Mouse (Mus musculus) bone marrow, adult 2 months (tissue): ENCODE measurements at regions not wholly inside any gene's neighbourhood (a gene's known extent, or its start where the extent isn't known, plus 50 kb on each side); places are given as distances from the start of the nearest gene placed in this dataset.

Source experiments
- H3K27ac ChIP-seq: fragments of 200-500 bp; 2 replicates; pipeline ENCODE4 v1.5.1; 2012; ENCODE audit warnings: low read depth, mild to moderate bottlenecking, control low read depth, inconsistent platforms, low read length; ENCODE audit not compliant: control insufficient read depth, poor library complexity, insufficient read depth
- H3K4me1 ChIP-seq: fragments of 200-500 bp; 2 replicates; pipeline ENCODE4 v1.6.1; 2011; ENCODE audit warnings: low read length; ENCODE audit not compliant: control insufficient read depth, insufficient read depth
- H3K4me3 ChIP-seq: fragments of 200-500 bp; replicated peaks from 2 replicates; pipeline ENCODE3; 2011; ENCODE audit warnings: mild to moderate bottlenecking, low read depth, low read length, control low read depth; ENCODE audit not compliant: control insufficient read depth
- CTCF ChIP-seq: fragments of 200-500 bp; IDR thresholded peaks from 2 replicates; pipeline ENCODE4 v1.5.1; 2011; ENCODE audit warnings: low read length, control low read depth; ENCODE audit not compliant: control insufficient read depth, insufficient read depth
- POLR2A ChIP-seq: fragments of 200-500 bp; IDR thresholded peaks from 2 replicates; pipeline ENCODE4 v1.6.1; 2011; ENCODE audit warnings: low read depth, mild to moderate bottlenecking, control low read depth, low read length, borderline replicate concordance; ENCODE audit not compliant: control insufficient read depth
- WGBS: fragments of 180-500 bp; shearing (Covaris S2); methylation state at CpG from one replicate; pipeline ENCODE4 v1.1.7; 2018; 5-methylcytosine and 5-hydroxymethylcytosine counted together

DNA sequence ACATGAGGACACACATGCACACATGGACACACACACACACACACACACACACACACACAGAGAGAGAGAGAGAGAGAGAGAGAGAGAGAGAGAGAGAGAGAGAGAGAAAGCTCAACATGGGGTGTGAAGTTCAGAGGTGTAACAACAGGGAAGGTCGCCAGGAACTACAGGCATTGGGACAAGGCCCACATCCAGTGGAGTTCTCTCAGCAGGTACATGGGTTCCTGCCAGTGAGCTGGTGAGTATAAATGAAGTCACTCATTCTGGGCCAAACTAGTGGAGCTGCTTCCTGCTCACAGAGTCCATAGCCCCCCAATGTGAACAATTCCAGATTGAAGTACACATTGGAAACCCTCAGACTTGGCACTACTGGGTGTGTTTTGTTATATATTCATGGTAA lies 366.3 kb downstream of the Fat4 start:
- no peak overlapping the region for H3K4me3 ChIP-seq
- no peaks in the 10 kb centered on the region for H3K4me1 ChIP-seq
- no peak for TF ChIP-seq CTCF
- no peak for TF ChIP-seq POLR2A
- no peak overlapping the region for H3K27ac ChIP-seq
- WGBS: 80% methylated on average over 1 of the region's 1 CpGs

DNA sequence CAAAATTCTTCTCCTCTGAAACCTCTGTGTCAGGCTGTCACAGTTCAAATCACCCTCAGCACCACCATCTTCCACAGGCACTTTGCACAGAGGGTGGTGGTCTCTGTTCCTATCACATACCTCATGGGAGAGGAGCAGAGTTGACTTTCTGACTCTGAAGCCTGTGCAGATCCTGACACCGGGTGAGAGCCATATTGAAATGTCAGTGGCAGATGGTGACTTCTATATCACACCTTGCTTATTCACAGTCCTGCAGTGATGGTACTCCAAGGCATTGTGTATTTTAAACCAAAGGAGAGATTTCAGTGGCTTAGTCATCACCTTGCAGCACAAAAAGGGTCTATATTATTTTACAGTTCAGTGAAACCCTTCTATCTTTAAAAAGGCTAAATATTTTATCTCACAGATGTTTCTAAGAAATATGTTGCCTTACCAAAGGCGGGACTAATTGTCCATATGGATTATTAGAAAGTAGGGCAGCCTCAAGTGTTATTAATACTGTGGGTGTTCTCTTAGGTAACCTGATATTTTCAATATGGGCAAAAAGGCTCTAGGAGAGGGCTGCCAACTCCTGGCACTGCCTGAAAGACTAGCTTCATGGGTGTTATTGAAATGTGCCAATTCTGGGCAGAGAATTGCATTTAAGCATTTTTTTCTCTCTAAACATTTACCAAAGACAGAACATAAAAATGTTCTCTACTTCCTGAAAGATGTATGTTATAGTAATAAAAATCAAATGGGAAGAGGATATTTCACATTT lies 378.1 kb downstream of the Fat4 start:
- no peaks in the 10 kb centered on the region for H3K4me1 ChIP-seq
- no peak overlapping the region for H3K27ac ChIP-seq
- TF ChIP-seq CTCF: no peak
- no peak for TF ChIP-seq POLR2A
- WGBS: 73% methylated on average over 2 of the region's 2 CpGs
- H3K4me3 ChIP-seq: no peak overlapping the region

DNA sequence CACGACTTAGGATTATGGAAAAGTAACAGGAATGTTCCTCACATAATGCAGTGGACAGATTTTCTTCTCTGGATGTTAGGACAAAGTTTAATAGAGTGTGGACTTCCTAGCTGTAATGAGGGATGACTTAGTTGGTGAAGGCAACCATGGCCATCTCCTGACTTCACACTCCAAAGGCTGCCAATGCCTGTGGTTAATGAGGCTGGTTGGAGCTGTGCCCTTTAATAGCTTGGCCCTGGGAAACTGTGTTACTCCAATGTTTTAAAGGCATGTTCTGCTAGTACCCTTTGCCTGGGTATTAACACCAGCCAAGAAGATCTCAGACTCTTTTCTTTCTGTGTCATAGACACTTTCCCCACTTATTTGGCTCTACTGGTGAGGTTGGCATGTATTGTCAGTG lies 378.9 kb downstream of the Fat4 start:
- H3K4me1 ChIP-seq: no peaks in the 10 kb centered on the region
- no peak overlapping the region for H3K4me3 ChIP-seq
- no peak overlapping the region for H3K27ac ChIP-seq
- TF ChIP-seq CTCF: no peak
- TF ChIP-seq POLR2A: no peak
- 76% methylated on average over 1 of the region's 1 CpGs for WGBS

DNA sequence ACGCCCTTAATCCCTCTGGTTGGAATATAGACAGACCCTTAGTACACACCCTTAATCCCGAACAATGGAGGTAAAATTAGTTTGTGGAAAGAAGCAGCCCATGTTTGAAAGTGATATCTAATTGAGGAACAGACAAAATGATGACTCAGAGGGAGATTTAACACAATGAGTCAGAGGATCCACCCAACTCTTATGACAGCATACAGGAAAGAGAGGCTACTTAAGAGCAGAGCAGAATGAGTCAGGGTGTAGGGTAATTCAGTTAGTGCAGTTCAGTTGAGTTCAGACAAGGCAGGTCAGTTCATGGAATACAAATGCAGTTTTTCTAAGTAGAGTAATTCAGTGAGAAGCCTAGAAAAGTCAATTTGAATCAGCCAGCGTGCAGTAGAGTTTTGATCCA lies 382.6 kb downstream of the Fat4 start:
- TF ChIP-seq CTCF: no peak
- TF ChIP-seq POLR2A: no peak
- H3K4me1 ChIP-seq: no peaks in the 10 kb centered on the region
- H3K27ac ChIP-seq: no peak overlapping the region
- H3K4me3 ChIP-seq: no peak overlapping the region
- WGBS: 56% methylated on average over 3 of the region's 3 CpGs

DNA sequence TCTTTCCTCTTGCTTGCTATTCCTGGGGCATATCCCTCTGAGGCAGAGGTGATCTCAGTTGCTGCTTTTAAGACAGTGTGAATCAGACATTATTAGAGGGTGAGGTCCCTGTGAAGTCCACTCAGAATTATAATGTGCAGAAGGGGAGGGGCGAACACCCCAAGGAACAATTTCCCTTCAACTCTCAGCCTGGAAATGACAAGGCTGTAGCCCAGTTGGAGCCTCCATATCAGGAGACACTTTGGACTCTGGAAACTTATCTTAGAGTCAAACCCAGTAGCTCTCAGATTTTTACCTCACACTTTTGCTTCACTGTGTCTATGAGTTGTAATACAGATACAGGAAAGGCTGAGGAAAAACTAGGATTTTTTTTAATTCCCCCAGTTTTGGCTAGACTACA lies 385.9 kb downstream of the Fat4 start:
- 84% methylated on average over 1 of the region's 1 CpGs for WGBS
- Histone ChIP-seq H3K27ac (no peak overlapping the region), H3K4me1 (no peaks in the 10 kb centered on the region), H3K4me3 (no peak overlapping the region)
- TF ChIP-seq POLR2A (no peak), CTCF (no peak)

DNA sequence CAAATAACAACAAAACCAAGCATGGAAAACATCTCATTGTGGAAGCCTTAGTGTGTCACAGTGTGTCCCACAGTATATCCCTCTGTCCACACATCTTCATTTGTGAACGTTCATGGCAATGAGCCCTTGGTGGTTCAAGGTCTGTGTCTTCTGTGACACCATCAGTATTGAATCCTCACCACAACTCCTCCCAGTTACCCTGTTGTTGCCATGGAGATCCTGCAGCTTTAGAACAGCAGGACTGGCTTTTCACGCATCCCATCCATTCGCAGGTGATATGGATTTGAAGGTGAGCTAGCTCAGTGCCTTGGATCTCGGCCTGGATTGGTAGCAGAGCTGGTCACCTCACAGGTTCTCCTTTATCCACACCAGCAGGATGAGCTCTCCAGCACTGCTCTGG lies 390.2 kb downstream of the Fat4 start:
- TF ChIP-seq POLR2A: no peak
- no peak for TF ChIP-seq CTCF
- Histone ChIP-seq H3K4me3 (no peak overlapping the region), H3K4me1 (no peaks in the 10 kb centered on the region), H3K27ac (no peak overlapping the region)
- 78% methylated on average over 4 of the region's 4 CpGs for WGBS

DNA sequence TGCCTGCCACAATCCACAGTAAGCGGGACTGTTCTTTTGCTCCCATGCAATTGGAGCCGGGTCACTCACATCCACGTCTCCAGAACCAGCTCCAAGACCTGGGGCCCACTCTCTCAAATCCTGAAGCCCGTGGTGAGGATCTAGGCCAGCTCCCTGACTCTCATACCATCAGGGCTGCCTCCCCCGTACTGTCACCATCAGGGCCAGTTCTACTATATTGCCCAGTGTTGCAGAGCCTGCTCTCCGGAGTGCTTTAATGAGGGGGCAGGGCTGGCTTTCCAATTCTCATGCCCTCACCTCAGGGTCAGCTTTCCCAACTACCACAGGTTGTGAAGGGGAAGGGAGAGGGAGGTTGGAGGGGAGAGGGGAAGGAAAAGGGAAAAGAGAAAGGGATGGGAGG lies 390.6 kb downstream of the Fat4 start:
- 76% methylated on average over 6 of the region's 6 CpGs for WGBS
- TF ChIP-seq CTCF (no peak), POLR2A (no peak)
- H3K4me1 ChIP-seq: no peaks in the 10 kb centered on the region
- no peak overlapping the region for H3K27ac ChIP-seq
- no peak overlapping the region for H3K4me3 ChIP-seq

DNA sequence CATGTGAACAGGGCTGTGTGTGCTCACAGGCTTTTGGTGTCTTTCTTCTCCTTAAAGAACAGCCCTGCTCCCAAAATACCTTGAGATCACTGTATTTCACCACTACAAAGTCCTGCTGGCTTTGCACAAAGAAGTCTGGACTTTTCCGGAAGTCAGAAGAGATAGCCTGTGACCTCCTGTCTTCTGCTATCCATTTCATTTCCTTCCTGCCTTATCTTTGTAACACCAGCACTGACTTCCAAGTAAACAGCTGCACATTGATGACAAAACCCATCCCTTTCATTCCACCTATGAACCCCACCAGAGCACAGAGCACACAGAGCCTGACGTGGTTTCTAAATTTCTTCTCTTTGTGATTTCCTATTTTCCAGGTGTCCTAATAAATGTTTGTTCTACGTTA lies 408.5 kb downstream of the Fat4 start:
- WGBS: 71% methylated on average over 3 of the region's 3 CpGs

DNA sequence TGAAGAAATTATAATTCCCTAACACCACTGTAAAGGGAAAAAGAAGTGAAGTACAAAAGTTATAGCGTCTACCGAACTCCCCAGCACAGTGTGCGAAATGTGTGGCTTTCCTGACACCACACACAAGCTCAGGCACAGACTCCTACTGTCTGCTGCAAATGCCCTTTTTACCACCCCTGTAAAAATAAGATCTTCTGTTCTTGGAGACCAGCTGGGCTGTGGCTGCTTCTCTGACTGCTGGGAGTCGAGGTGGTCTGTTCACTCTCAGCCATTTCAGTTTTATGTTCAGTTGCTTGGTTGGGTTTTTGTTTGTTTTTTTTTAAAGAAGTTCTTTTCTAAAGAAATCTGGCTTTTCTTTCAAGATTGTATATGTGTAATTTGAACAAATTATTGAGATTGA lies 409.5 kb downstream of the Fat4 start:
- no peak for TF ChIP-seq CTCF
- TF ChIP-seq POLR2A: no peak
- no peaks in the 10 kb centered on the region for H3K4me1 ChIP-seq
- H3K27ac ChIP-seq: no peak overlapping the region
- 76% methylated on average over 4 of the region's 4 CpGs for WGBS
- no peak overlapping the region for H3K4me3 ChIP-seq

More for the DNA sequence above, 408.5 kb downstream of the Fat4 start:
- H3K27ac ChIP-seq: no peak overlapping the region
- H3K4me1 ChIP-seq: no peaks in the 10 kb centered on the region
- no peak overlapping the region for H3K4me3 ChIP-seq
- no peak for TF ChIP-seq POLR2A
- TF ChIP-seq CTCF: no peak
